Mouse (Mus musculus) skeletal muscle tissue, adult 2 months (tissue): ENCODE measurements around the gene Nrxn1.

Experiments
- DNase-seq: peaks from one replicate; pipeline ENCODE4 v3.0.0-alpha.2; 2012; ENCODE audit warnings: low read depth, low spot score

Gene Nrxn1

GRCm38 (mm10) chr17:90662318-90662717, 430.6 kb downstream of the Nrxn1 start:
- DNase-seq: no peak

GRCm38 (mm10) chr17:90654506-90654905, 438.4 kb downstream of the Nrxn1 start:
- DNase-seq: no peak

- no peak for DNase-seq
Observed at GRCm38 (mm10) chr17:90653347-90653746, 439.5 kb downstream of the Nrxn1 start.

GRCm38 (mm10) chr17:90650279-90650678, 442.6 kb downstream of the Nrxn1 start:
- DNase-seq: no peak

GRCm38 (mm10) chr17:90638970-90639524, 453.8 kb downstream of the Nrxn1 start:
- DNase-seq: no peak

GRCm38 (mm10) chr17:90638183-90638727, 454.6 kb downstream of the Nrxn1 start:
- no peak for DNase-seq

- DNase-seq: no peak
Observed at GRCm38 (mm10) chr17:90631371-90631770, 461.5 kb downstream of the Nrxn1 start.

GRCm38 (mm10) chr17:90629851-90630250, 463.0 kb downstream of the Nrxn1 start:
- DNase-seq: no peak

- no peak for DNase-seq
Observed at GRCm38 (mm10) chr17:90628469-90628868, 464.4 kb downstream of the Nrxn1 start.

GRCm38 (mm10) chr17:90628004-90628403, 464.9 kb downstream of the Nrxn1 start:
- DNase-seq: no peak

- no peak for DNase-seq
Observed at GRCm38 (mm10) chr17:90627395-90627794, 465.5 kb downstream of the Nrxn1 start.

- DNase-seq: no peak
Observed at GRCm38 (mm10) chr17:90624591-90625266, 468.1 kb downstream of the Nrxn1 start.

GRCm38 (mm10) chr17:90621828-90622227, 471.0 kb downstream of the Nrxn1 start:
- DNase-seq: no peak

- DNase-seq: no peak
Observed at GRCm38 (mm10) chr17:90615019-90615418, 477.9 kb downstream of the Nrxn1 start.

GRCm38 (mm10) chr17:90607427-90607806, 485.5 kb downstream of the Nrxn1 start:
- no peak for DNase-seq

- DNase-seq: peak; percentile 25
Observed at GRCm38 (mm10) chr17:90606718-90607426, 486.0 kb downstream of the Nrxn1 start.

GRCm38 (mm10) chr17:90599570-90600524, 493.0 kb downstream of the Nrxn1 start:
- DNase-seq: no peak

- no peak for DNase-seq
Observed at GRCm38 (mm10) chr17:90594798-90595533, 497.9 kb downstream of the Nrxn1 start.

GRCm38 (mm10) chr17:90586891-90587290, 506.0 kb downstream of the Nrxn1 start:
- no peak for DNase-seq

- peak; percentile 12 for DNase-seq
Observed at GRCm38 (mm10) chr17:90584666-90585195, 508.1 kb downstream of the Nrxn1 start.
